24 mouse cellular contexts compared by ENCODE assay signal in genomic region chr4:55341797-55342196, GRCm38 (mm10). TPM values are rescaled to one million over a fixed set of nuclear protein-coding genes. Genes with fewer than 3 reads are reported as not detected.
DNase-seq lines count a peak whose midpoint lies in the region; ATAC-seq and TF ChIP-seq lines count a peak whose summit lies in the region.
"Had no signal": no experiment of that assay in that cellular context is flagged by ENCODE, and none has a peak within 500 bp of the region (broad histone marks: within the 10 kb centered on the region; RNA-seq: fewer than 3 reads in every experiment).

No protein-coding gene starts in this region.

- H3K4me1 ChIP-seq in liver, embryonic 12.5 days: peaks cover 47% of the 10 kb centered on the region
- H3K4me1 ChIP-seq in liver, postnatal 0 days (ENCODE audit: insufficient read depth): peaks cover 16% of the 10 kb centered on the region
- H3K4me1 ChIP-seq in CH12.LX (ENCODE audit: control insufficient read depth in 1 of 2, insufficient read depth in 2 of 2) (peaks cover 8 to 29% of the 10 kb centered on the region in 2 experiments; a peak in 3 of 4 replicates), MEL (ENCODE audit: control insufficient read depth in 1 of 2, insufficient read depth in 2 of 2, low read length in 2 of 2) (peaks cover 14 to 16% of the 10 kb centered on the region in 2 experiments)
- H3K4me1 ChIP-seq: embryonic facial prominence, embryonic 10.5 days; embryonic facial prominence, embryonic 12.5 days; forebrain, embryonic 10.5 days; forebrain, embryonic 12.5 days had no signal

- TF ChIP-seq RAD21 in CH12.LX (IDR thresholded peaks at IDR 0.05; ENCODE audit: low read depth, low read length): no peak
- no peak for TF ChIP-seq RAD21 in MEL (IDR thresholded peaks at IDR 0.05; ENCODE audit: low read depth, low read length)

- H3K27me3 ChIP-seq in liver, embryonic 12.5 days (replicated peaks): no peaks in the 10 kb centered on the region
- H3K27me3 ChIP-seq in liver, postnatal 0 days (ENCODE audit: insufficient read depth, low read length): no peaks in the 10 kb centered on the region
- H3K27me3 ChIP-seq in CH12.LX (replicated peaks) (no peaks in the 10 kb centered on the region), MEL (ENCODE audit: control insufficient read depth in 1 of 2, insufficient read depth in 2 of 2, low read length in 2 of 2) (no peaks in the 10 kb centered on the region)
- H3K27me3 ChIP-seq: embryonic facial prominence, embryonic 12.5 days; forebrain, embryonic 12.5 days had no signal

- WGBS in liver, embryonic 12.5 days (ENCODE audit: insufficient replicate concordance): 79% methylated on average over 1 of the region's 1 CpGs
- WGBS in liver, postnatal 0 days (ENCODE audit: insufficient replicate concordance): 71% methylated on average over 1 of the region's 1 CpGs

- in situ Hi-C loops in CH12.LX (cut with MboI; ENCODE audit: low pct_ligation_motif_present, low pct_unique_long_range_greater_than_20kb, low sequenced_read_pairs): no loop called here

- H3K36me3 ChIP-seq in liver, embryonic 12.5 days: no peaks in the 10 kb centered on the region
- H3K36me3 ChIP-seq in liver, postnatal 0 days (replicated peaks; ENCODE audit: insufficient read depth, low read length): no peaks in the 10 kb centered on the region
- H3K36me3 ChIP-seq in CH12.LX (replicated peaks in 1 of 2; ENCODE audit: control insufficient read depth in 1 of 2, insufficient read depth in 1 of 2, low read length in 1 of 2): no peaks in the 10 kb centered on the region
- peaks cover 0 to 19% of the 10 kb centered on the region in 2 experiments; a peak in 2 of 4 replicates for H3K36me3 ChIP-seq in MEL (ENCODE audit: control insufficient read depth in 1 of 2, insufficient read depth in 2 of 2, low read length in 2 of 2)
- H3K36me3 ChIP-seq: embryonic facial prominence, embryonic 10.5 days; embryonic facial prominence, embryonic 12.5 days; forebrain, embryonic 10.5 days; forebrain, embryonic 12.5 days; G1E had no signal

- H3K9ac ChIP-seq in liver, embryonic 12.5 days: no peak overlapping the region
- no peak overlapping the region for H3K9ac ChIP-seq in liver, postnatal 0 days (replicated peaks)
- H3K9ac ChIP-seq in CH12.LX (ENCODE audit: insufficient read depth, low read depth): no peak overlapping the region
- no peak overlapping the region for H3K9ac ChIP-seq in MEL (ENCODE audit: control insufficient read depth, low read depth, low read length, poor library complexity, severe bottlenecking)
- H3K9ac ChIP-seq: embryonic facial prominence, embryonic 12.5 days; forebrain, embryonic 12.5 days had no signal

- TF ChIP-seq CTCF in liver, postnatal 0 days (IDR thresholded peaks at IDR 0.05; ENCODE audit: low read depth): no peak
- TF ChIP-seq CTCF in CH12.LX (conservative IDR thresholded peaks at IDR 0.05 in 1 of 2, IDR thresholded peaks at IDR 0.05 in 1 of 2; ENCODE audit: low read depth in 2 of 2, low read length in 2 of 2) (no peak), MEL (IDR thresholded peaks at IDR 0.05 in 2 of 3, conservative IDR thresholded peaks at IDR 0.05 in 1 of 3; ENCODE audit: control insufficient read depth in 1 of 3, insufficient read depth in 1 of 3, low read depth in 2 of 3, low read length in 3 of 3, poor library complexity in 1 of 3, severe bottlenecking in 1 of 3) (no peak)

- no peak for TF ChIP-seq EP300 in liver, postnatal 0 days (IDR thresholded peaks at IDR 0.05; ENCODE audit: low read depth)
- no peak for TF ChIP-seq EP300 in CH12.LX (IDR thresholded peaks at IDR 0.05; ENCODE audit: low read length)
- no peak for TF ChIP-seq EP300 in MEL (IDR thresholded peaks at IDR 0.05; ENCODE audit: low read depth in 1 of 2, low read length in 2 of 2)

- dilution Hi-C loops in CH12.LX (cut with MboI; ENCODE audit: extremely low pct_ligation_motif_present, extremely low pct_unique_long_range_greater_than_20kb, low sequenced_read_pairs): no loop called here

- no peaks in the 10 kb centered on the region for H3K79me2 ChIP-seq in CH12.LX (replicated peaks; ENCODE audit: control insufficient read depth, extremely low read depth, insufficient read depth, poor library complexity, severe bottlenecking)
- H3K79me2 ChIP-seq in MEL (ENCODE audit: control insufficient read depth, insufficient read depth, low read length, poor library complexity): no peaks in the 10 kb centered on the region

- H3K4me2 ChIP-seq in liver, embryonic 12.5 days: no peak overlapping the region
- no peak overlapping the region for H3K4me2 ChIP-seq in liver, postnatal 0 days (ENCODE audit: low read depth, low read length)
- H3K4me2 ChIP-seq in CH12.LX (ENCODE audit: insufficient read depth, low read depth, poor library complexity, severe bottlenecking): 0 out of 2 replicates have a peak overlapping the region, but pooled peaks have one; percentile 3
- H3K4me2 ChIP-seq: embryonic facial prominence, embryonic 12.5 days; forebrain, embryonic 12.5 days had no signal

- H3K4me3 ChIP-seq in liver, embryonic 12.5 days: no peak overlapping the region
- no peak overlapping the region for H3K4me3 ChIP-seq in liver, postnatal 0 days (ENCODE audit: low read depth, low read length)
- no peak overlapping the region for H3K4me3 ChIP-seq in CH12.LX (replicated peaks in 1 of 3; ENCODE audit: low read depth in 2 of 3, low read length in 2 of 3, poor library complexity in 1 of 3)
- H3K4me3 ChIP-seq in MEL (ENCODE audit: control insufficient read depth in 1 of 2, insufficient read depth in 1 of 2, low read depth in 2 of 2, low read length in 2 of 2): no peak overlapping the region
- H3K4me3 ChIP-seq: embryonic facial prominence, embryonic 10.5 days; embryonic facial prominence, embryonic 12.5 days; forebrain, embryonic 10.5 days; forebrain, embryonic 12.5 days had no signal

- TF ChIP-seq POLR2A in CH12.LX (IDR thresholded peaks at IDR 0.05; ENCODE audit: low read depth, low read length) (no peak), MEL (IDR thresholded peaks at IDR 0.05; ENCODE audit: control insufficient read depth in 1 of 2, insufficient read depth in 1 of 2, low read depth in 1 of 2, low read length in 2 of 2, poor library complexity in 1 of 2) (no peak)

- H3K27ac ChIP-seq in liver, embryonic 12.5 days: peak overlapping the region; percentile 42; the same call in 1 of the 2 replicates
- H3K27ac ChIP-seq in liver, postnatal 0 days (ENCODE audit: low read depth): no peak overlapping the region
- H3K27ac ChIP-seq in CH12.LX (ENCODE audit: insufficient read depth, low read depth) (no peak overlapping the region), MEL (ENCODE audit: control insufficient read depth, low read depth, low read length) (0 out of 2 replicates have a peak overlapping the region, but pooled peaks have one; percentile 7)
- H3K27ac ChIP-seq: embryonic facial prominence, embryonic 10.5 days; embryonic facial prominence, embryonic 12.5 days; forebrain, embryonic 10.5 days; forebrain, embryonic 12.5 days had no signal

- H3K9me3 ChIP-seq in liver, embryonic 12.5 days (replicated peaks): no peaks in the 10 kb centered on the region
- no peaks in the 10 kb centered on the region for H3K9me3 ChIP-seq in liver, postnatal 0 days (ENCODE audit: low read length)
- no peaks in the 10 kb centered on the region for H3K9me3 ChIP-seq in CH12.LX (replicated peaks; ENCODE audit: low read length)
- no peaks in the 10 kb centered on the region for H3K9me3 ChIP-seq in MEL (replicated peaks; ENCODE audit: insufficient read depth, low read length)
- H3K9me3 ChIP-seq: embryonic facial prominence, embryonic 10.5 days; embryonic facial prominence, embryonic 12.5 days; forebrain, embryonic 10.5 days; forebrain, embryonic 12.5 days; G1E had no signal

- no peak for DNase-seq in liver, postnatal 0 days
- DNase-seq in CH12.LX (ENCODE audit: extremely low read depth): no peak
- DNase-seq in MEL (ENCODE audit: low read depth, low spot score): peak; percentile 45
- no peak for DNase-seq in left cerebral cortex, adult 18-20 months (ENCODE audit: low spot score in 2 of 2)
- no peak for DNase-seq in kidney, adult 18-20 months
- DNase-seq: adrenal gland, adult 2 months; adrenal gland, postnatal 10 days; adrenal gland, postnatal 25 days; cerebellum, adult 11 months; cerebellum, adult 18-20 months; cerebellum, adult 8-10 months; cerebellum, adult 9-11 months; cerebellum, postnatal 14 days; cerebellum, postnatal 36 days had no signal

- ATAC-seq in liver, embryonic 12.5 days: no peak
- ATAC-seq in liver, postnatal 0 days: no peak
- ATAC-seq in granulocyte monocyte progenitor cell, adult 5-6 weeks (replicated peaks; ENCODE audit: poor library complexity, severe bottlenecking): peak; percentile 55
- ATAC-seq in erythroid progenitor cell, adult 5-6 weeks (replicated peaks; ENCODE audit: low FRiP score, poor library complexity, severe bottlenecking): no peak
- ATAC-seq: forebrain, embryonic 14.5 days; forebrain, embryonic 16.5 days had no signal

TF ChIP-seq in CH12.LX, 34 proteins besides CTCF, POLR2A, EP300 and RAD21 (continues in another document):
- TF ChIP-seq MAFK (IDR thresholded peaks at IDR 0.05; ENCODE audit: insufficient replicate concordance, low read length): no peak
- TF ChIP-seq MXI1 (IDR thresholded peaks at IDR 0.05; ENCODE audit: low read depth, low read length): no peak
- TF ChIP-seq TBP (conservative IDR thresholded peaks at IDR 0.05; ENCODE audit: low read depth, low read length): no peak
- TF ChIP-seq MEF2A (IDR thresholded peaks at IDR 0.05; ENCODE audit: borderline replicate concordance, low read depth, low read length): no peak

TF ChIP-seq in MEL, 35 proteins besides CTCF, POLR2A, EP300 and RAD21:
- TF ChIP-seq ZKSCAN1 (IDR thresholded peaks at IDR 0.05; ENCODE audit: low read depth, low read length): no peak
- no peak for TF ChIP-seq POLR2AphosphoS5 (IDR thresholded peaks at IDR 0.05; ENCODE audit: borderline replicate concordance, low read depth, low read length)
- TF ChIP-seq TAL1 (IDR thresholded peaks at IDR 0.05; ENCODE audit: low read length): no peak

RNA-seq across cellular contexts. Expression of gene Rad23b, which starts 8.0 kb away (rescaled TPM):
- 65.0 and 65.6 TPM in 2 replicates for polyA plus RNA-seq in liver, embryonic 12.5 days (2016; fragmentation: Nextera tagmentation; extraction: Ambion mirVana)
- 39.9 and 48.0 TPM in 2 replicates for polyA plus RNA-seq in liver, postnatal 0 days (2015; fragmentation: Nextera tagmentation; extraction: Ambion mirVana)
- total RNA-seq in CH12.LX (2012; rRNA removed): 188 and 190 TPM in 2 replicates
- 394 and 436 TPM in 2 replicates for total RNA-seq in CH12.LX (2014; rRNA removed)
- polyA plus RNA-seq in CH12.LX (2012; ENCODE audit: insufficient read length, low read depth): 268 and 350 TPM in 2 replicates
- total RNA-seq in MEL (2012; rRNA removed): 193 and 200 TPM in 2 replicates
- 100 to 1,000 TPM in 1 of 2 experiments, not detected in 1; 270 TPM for polyA plus RNA-seq in MEL (2012; ENCODE audit: insufficient read depth in 1 of 2, insufficient read length in 2 of 2, low read depth in 1 of 2, low replicate concordance in 2 of 2, missing spikeins in 1 of 2)
- 89.4 and 122 TPM in 2 replicates for total RNA-seq in granulocyte monocyte progenitor cell, adult 5-6 weeks (2014; fragmentation: Nextera tagmentation)
- 203 and 269 TPM in 2 replicates for total RNA-seq in granulocyte monocyte progenitor cell, adult 5-6 weeks (2017)
- total RNA-seq in left cerebral cortex, adult 18-20 months (2021): 100 to 1,000 TPM; 196 to 198 TPM
- total RNA-seq in erythroid progenitor cell, adult 5-6 weeks (2015; ENCODE audit: low replicate concordance): 31.4 and 41.1 TPM in 2 replicates
- total RNA-seq in erythroid progenitor cell, adult 5-6 weeks (2017; ENCODE audit: low replicate concordance): 25.6 and 37.5 TPM in 2 replicates

Comparison
In these comparisons a context has a peak if more than half of its experiments do, and no peak if none do; other contexts are left out.
1. H3K27ac ChIP-seq: peak in liver, embryonic 12.5 days (single experiment) and MEL (single experiment); none in liver, postnatal 0 days (single experiment) and CH12.LX (single experiment).